Comparison of ENCODE assay signal across 9 mouse cellular contexts in the genomic region with DNA sequence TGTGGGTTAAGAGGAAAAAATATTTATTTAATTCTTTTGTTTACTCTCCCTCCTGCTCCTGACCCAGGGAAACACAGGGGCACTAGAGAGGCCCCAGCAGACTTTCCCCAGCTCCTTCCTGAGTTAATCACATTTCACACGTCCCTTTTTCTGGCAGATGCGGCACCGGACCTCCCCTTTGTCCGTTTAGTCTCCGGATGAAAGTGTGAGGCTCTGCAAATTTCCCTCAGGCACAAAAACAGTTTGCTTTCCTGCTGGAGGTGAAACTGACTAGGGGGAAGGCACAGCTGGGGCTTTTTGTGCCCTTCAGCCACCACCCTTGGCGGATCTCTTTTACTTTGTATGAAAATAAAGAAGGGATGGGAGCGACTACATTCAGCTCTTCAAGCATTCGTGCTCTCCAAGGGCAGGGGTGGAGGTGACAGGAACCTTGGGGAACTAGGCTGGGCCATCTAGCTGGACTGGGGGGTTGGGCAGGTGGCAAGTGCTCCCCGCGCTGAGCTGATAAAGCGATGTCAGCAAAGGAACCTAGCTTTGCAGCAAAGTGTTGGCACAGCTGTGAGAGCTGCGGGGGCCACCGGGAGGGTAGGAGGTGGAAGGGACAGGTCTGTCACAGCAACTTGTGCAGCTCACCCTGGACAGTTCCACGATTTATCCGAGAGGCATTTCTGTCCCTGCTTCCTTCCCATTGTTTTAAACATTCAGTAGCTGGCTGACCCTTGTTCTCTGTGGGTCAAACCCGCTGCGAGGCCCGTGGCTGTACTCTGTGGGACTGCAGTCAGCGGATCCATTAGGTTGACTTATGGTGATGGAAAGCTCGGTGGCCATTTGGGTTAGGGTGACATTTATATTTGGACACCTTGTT.
A peak's percentile ranks its signal among the peaks of the same experiment; 100 is the strongest.
DNase-seq lines count a peak whose midpoint lies in the region; ATAC-seq and TF ChIP-seq lines count a peak whose summit lies in the region.
"Had no signal": no experiment of that assay in that cellular context is flagged by ENCODE, and none has a peak within 500 bp of the region (broad histone marks: within the 10 kb centered on the region; RNA-seq: fewer than 3 reads in every experiment).

No protein-coding gene starts in this region.

- no peak for TF ChIP-seq EP300 in lung, postnatal 0 days (IDR thresholded peaks at IDR 0.05)

- DNase-seq in lung, postnatal 10 days, result peak; percentile 6
- no peak for DNase-seq in lung, postnatal 0 days (ENCODE audit: low spot score)
- peak; percentile 63 for DNase-seq in retina, postnatal 1 day
- DNase-seq in left cerebral cortex, postnatal 25 days (ENCODE audit: low spot score in 2 of 2), result no peak
- no peak for DNase-seq in frontal cortex, postnatal 25 days (ENCODE audit: low spot score in 2 of 2)

- WGBS in lung, postnatal 0 days, result 3% methylated on average over 20 of the region's 20 CpGs
- WGBS in embryonic facial prominence, embryonic 15.5 days, result 11% methylated on average over 20 of the region's 20 CpGs
- WGBS in intestine, embryonic 15.5 days, result 10% methylated on average over 20 of the region's 20 CpGs

- H3K27ac ChIP-seq in lung, postnatal 0 days (ENCODE audit: low read length), result no peak overlapping the region
- no peak overlapping the region for H3K27ac ChIP-seq in embryonic facial prominence, embryonic 15.5 days (replicated peaks)
- no peak overlapping the region for H3K27ac ChIP-seq in intestine, embryonic 15.5 days

- no peak for ATAC-seq in lung, postnatal 0 days
- no peak for ATAC-seq in embryonic facial prominence, embryonic 15.5 days (ENCODE audit: insufficient number of reproducible peaks, low FRiP score, low TSS enrichment, low read depth)
- ATAC-seq in intestine, embryonic 15.5 days, result no peak
- no peak for ATAC-seq in erythroid progenitor cell, adult 5-6 weeks (replicated peaks; ENCODE audit: low FRiP score, poor library complexity, severe bottlenecking)
- ATAC-seq: inflammation-experienced regulatory T-cells, adult 6 months had no signal

- no peak overlapping the region for H3K4me2 ChIP-seq in lung, postnatal 0 days (replicated peaks; ENCODE audit: low read depth, low read length)
- H3K4me2 ChIP-seq in embryonic facial prominence, embryonic 15.5 days (replicated peaks), result peak overlapping the region; percentile 22; the same call in 1 of the 2 replicates
- peak overlapping the region; percentile 17 for H3K4me2 ChIP-seq in intestine, embryonic 15.5 days (replicated peaks)

- no peaks in the 10 kb centered on the region for H3K36me3 ChIP-seq in lung, postnatal 0 days (ENCODE audit: insufficient read depth, low read length)
- no peaks in the 10 kb centered on the region for H3K36me3 ChIP-seq in embryonic facial prominence, embryonic 15.5 days
- H3K36me3 ChIP-seq in intestine, embryonic 15.5 days, result no peaks in the 10 kb centered on the region

- H3K4me1 ChIP-seq in lung, postnatal 0 days (ENCODE audit: insufficient read depth, low read depth, low read length), result peaks cover 5% of the 10 kb centered on the region; the same call in 1 of the 2 replicates
- peaks cover 18% of the 10 kb centered on the region for H3K4me1 ChIP-seq in embryonic facial prominence, embryonic 15.5 days
- peaks cover 10% of the 10 kb centered on the region for H3K4me1 ChIP-seq in intestine, embryonic 15.5 days (replicated peaks)

- no peak overlapping the region for H3K4me3 ChIP-seq in lung, postnatal 0 days (ENCODE audit: low read depth, low read length)
- no peak overlapping the region for H3K4me3 ChIP-seq in embryonic facial prominence, embryonic 15.5 days (replicated peaks)
- no peak overlapping the region for H3K4me3 ChIP-seq in intestine, embryonic 15.5 days (replicated peaks)

- intact Hi-C loops in left cerebral cortex, postnatal 25 days (cut with DNase I), result no loop called here

- H3K9me3 ChIP-seq in lung, postnatal 0 days (ENCODE audit: low read length), result no peaks in the 10 kb centered on the region
- H3K9me3 ChIP-seq in embryonic facial prominence, embryonic 15.5 days (replicated peaks), result no peaks in the 10 kb centered on the region
- H3K9me3 ChIP-seq in intestine, embryonic 15.5 days, result no peaks in the 10 kb centered on the region

- no peak for TF ChIP-seq CTCF in lung, postnatal 0 days (IDR thresholded peaks at IDR 0.05)

- no peak overlapping the region for H3K9ac ChIP-seq in lung, postnatal 0 days (replicated peaks; ENCODE audit: low read depth)
- no peak overlapping the region for H3K9ac ChIP-seq in embryonic facial prominence, embryonic 15.5 days
- no peak overlapping the region for H3K9ac ChIP-seq in intestine, embryonic 15.5 days

- H3K27me3 ChIP-seq in lung, postnatal 0 days (replicated peaks; ENCODE audit: insufficient read depth, low read length), result no peaks in the 10 kb centered on the region
- no peaks in the 10 kb centered on the region for H3K27me3 ChIP-seq in embryonic facial prominence, embryonic 15.5 days
- H3K27me3 ChIP-seq in intestine, embryonic 15.5 days (replicated peaks), result no peaks in the 10 kb centered on the region

Comparison
In these comparisons a context has a peak if more than half of its experiments do, and no peak if none do; other contexts are left out.
1. DNase-seq: peak in lung, postnatal 10 days (single experiment) and retina, postnatal 1 day (single experiment); none in lung, postnatal 0 days (single experiment), left cerebral cortex, postnatal 25 days (0 of 2) and frontal cortex, postnatal 25 days (0 of 2).